Mouse (Mus musculus): ENCODE results near the gene Myo5a. TPM values are rescaled to one million over a fixed set of nuclear protein-coding genes. Genes with fewer than 3 reads are reported as not detected.

The Myo5a gene
- polyA plus RNA-seq, 1 experiment from 2014 or later = 10.5 TPM

DNA sequence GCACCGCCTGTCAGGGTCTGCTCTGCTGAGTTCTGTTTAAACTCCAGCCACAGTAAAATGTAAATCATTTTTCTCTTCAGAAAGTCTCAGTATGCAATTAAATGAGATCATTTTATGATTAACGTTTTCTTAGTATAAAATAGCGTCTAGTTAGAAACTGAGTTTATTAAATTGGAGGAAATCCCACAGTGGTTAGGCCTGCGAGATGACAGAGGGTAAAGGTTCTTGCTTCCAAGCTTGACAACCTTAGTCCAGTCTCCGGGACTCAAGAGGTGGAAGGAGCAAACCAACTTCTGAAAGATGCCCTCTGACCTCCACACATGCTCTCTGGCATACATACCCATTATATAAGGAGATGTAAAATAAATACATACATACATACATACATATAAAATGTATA is 15.8 kb upstream of the Myo5a start:
- Histone ChIP-seq H3K36me3 (ENCODE audit: control insufficient read depth, insufficient read depth, low read length) (0 out of 2 replicates have a peak, but pooled peaks cover 7% of the 10 kb centered on the region), H3K9me3 (replicated peaks; ENCODE audit: control insufficient read depth, low read length) (no peaks in the 10 kb centered on the region), H3K4me1 (ENCODE audit: control insufficient read depth, insufficient read depth, low read length) (no peaks in the 10 kb centered on the region), H3K4me2 (ENCODE audit: low read depth, low read length) (no peak overlapping the region), H3K27ac (ENCODE audit: low read length) (no peak overlapping the region), H3K4me3 (replicated peaks; ENCODE audit: low read length) (no peak overlapping the region), H3K27me3 (ENCODE audit: control insufficient read depth, insufficient read depth, low read length) (no peaks in the 10 kb centered on the region), H3K9ac (ENCODE audit: low read length) (no peak overlapping the region)
- no peak for ATAC-seq (ENCODE audit: insufficient read depth, low FRiP score)
- 67% methylated on average over 5 of the region's 5 CpGs for WGBS

DNA sequence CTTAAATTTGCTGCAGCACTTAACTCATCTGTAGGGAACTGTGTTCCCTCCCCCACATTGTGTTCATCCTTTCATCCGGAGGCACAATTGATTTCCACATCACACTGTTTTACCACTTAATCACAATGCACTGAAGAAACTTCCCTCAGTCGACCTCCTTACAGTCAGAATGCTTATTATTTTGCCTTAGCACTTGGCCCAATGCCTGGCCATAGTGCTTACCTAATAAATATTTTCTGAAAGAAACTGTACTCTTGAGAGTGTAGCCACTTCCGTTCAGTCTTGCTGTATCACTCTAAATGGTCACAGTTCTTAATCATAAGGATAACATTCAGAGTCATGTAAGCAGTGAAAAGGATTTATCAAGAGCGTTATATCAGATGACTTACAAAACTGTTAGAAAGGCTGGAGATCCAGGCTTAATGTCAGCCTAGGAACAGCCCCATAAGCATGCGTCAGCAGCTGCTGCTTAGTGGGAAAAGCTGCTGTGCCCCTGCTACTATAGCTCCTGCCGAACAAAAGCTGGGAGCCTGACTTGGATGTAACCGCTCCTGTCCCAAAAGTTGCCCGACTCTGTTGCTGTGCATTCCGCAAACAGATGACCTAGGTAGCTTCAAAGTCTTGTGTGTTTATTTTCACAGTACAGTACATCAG is 6.0 kb upstream of the Myo5a start:
- no peak for ATAC-seq (ENCODE audit: insufficient read depth, low FRiP score)
- 53% methylated on average over 9 of the region's 9 CpGs for WGBS
- H3K9ac ChIP-seq (ENCODE audit: low read length) = no peak overlapping the region

DNA sequence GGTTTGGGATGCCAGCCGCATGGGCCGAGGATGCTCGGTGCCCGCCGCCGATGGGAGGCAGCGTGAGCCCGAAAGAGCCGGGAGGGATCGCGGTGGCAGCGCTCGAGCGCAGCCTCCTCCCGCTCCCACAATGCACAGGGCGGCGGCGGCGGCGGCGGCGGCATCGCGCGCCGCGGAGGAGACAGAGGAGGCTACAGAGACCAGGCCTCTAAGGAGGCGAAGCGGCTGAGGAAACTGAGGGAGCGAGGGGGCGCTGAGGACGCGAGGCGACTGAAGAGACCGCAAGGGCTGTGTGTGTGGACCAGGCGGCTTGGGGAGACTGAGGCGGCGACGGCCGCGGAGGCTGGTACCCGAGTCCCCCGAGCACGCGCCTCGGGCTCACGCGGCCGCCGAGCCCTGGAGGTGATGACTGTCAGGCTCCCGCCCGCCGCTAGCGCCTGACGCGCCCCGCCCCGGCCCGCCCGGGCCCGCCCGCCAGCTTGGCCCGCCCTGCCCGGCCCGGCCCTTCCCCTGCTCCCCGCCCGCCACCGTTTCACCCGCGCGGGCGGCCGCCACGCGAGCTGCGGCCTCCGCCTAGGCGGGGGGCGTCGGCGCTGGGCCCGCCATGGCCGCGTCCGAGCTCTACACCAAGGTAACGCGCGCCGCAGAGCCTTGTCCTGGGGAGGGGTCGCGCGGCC is 352 bp downstream of the Myo5a start:
- H3K9me3 ChIP-seq (replicated peaks; ENCODE audit: control insufficient read depth, low read length) = no peaks in the 10 kb centered on the region
- peak; percentile 98 for ATAC-seq (ENCODE audit: insufficient read depth, low FRiP score)
- H3K9ac ChIP-seq (ENCODE audit: low read length) = peak overlapping the region; percentile 90
- no peaks in the 10 kb centered on the region for H3K27me3 ChIP-seq (ENCODE audit: control insufficient read depth, insufficient read depth, low read length)
- peak overlapping the region; percentile 90 for H3K27ac ChIP-seq (ENCODE audit: low read length)
- H3K4me2 ChIP-seq (ENCODE audit: low read depth, low read length) = peak overlapping the region; percentile 99
- no peaks in the 10 kb centered on the region for H3K36me3 ChIP-seq (ENCODE audit: control insufficient read depth, insufficient read depth, low read length)
- peak overlapping the region; percentile 86 for H3K4me3 ChIP-seq (replicated peaks; ENCODE audit: low read length)
- peaks cover 7% of the 10 kb centered on the region; the same call in 1 of the 2 replicates for H3K4me1 ChIP-seq (ENCODE audit: control insufficient read depth, insufficient read depth, low read length)
- under 1% methylated on average over 73 of the region's 92 CpGs for WGBS

More for the DNA sequence above, 6.0 kb upstream of the Myo5a start:
- Histone ChIP-seq H3K27ac (ENCODE audit: low read length) (no peak overlapping the region), H3K9me3 (replicated peaks; ENCODE audit: control insufficient read depth, low read length) (no peaks in the 10 kb centered on the region), H3K27me3 (ENCODE audit: control insufficient read depth, insufficient read depth, low read length) (no peaks in the 10 kb centered on the region), H3K36me3 (ENCODE audit: control insufficient read depth, insufficient read depth, low read length) (no peaks in the 10 kb centered on the region), H3K4me3 (replicated peaks; ENCODE audit: low read length) (no peak overlapping the region), H3K4me1 (ENCODE audit: control insufficient read depth, insufficient read depth, low read length) (no peaks in the 10 kb centered on the region), H3K4me2 (ENCODE audit: low read depth, low read length) (no peak overlapping the region)

DNA sequence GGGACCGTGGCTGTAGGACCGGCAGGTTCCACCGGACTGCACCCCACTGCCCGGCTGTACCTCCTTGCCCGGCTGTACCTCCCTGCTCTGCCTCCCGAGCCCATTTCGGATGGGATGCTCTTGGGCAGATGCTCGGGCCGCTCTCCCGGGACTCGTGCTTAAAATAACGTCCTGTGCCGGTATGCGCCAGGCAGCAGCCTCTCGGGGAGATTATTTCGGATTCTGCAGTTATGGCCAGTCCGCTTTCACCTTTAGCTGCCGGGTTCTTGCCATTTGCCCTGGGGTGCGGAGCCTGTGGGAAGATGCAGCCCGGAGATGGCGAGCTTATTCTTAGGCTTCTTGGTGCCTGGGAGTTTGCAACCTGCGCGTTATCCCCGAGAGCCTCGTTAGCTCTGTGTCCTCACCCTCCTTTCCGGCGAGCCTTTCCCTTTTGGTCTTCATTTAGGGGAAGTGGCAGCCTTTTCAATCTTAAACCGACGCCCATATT is 934 bp downstream of the Myo5a start:
- WGBS = under 1% methylated on average over 29 of the region's 29 CpGs
- H3K4me1 ChIP-seq (ENCODE audit: control insufficient read depth, insufficient read depth, low read length) = peaks cover 7% of the 10 kb centered on the region; the same call in 1 of the 2 replicates
- peak overlapping the region; percentile 90 for H3K9ac ChIP-seq (ENCODE audit: low read length)
- H3K27ac ChIP-seq (ENCODE audit: low read length) = peak overlapping the region; percentile 90
- H3K27me3 ChIP-seq (ENCODE audit: control insufficient read depth, insufficient read depth, low read length) = no peaks in the 10 kb centered on the region
- no peaks in the 10 kb centered on the region for H3K9me3 ChIP-seq (replicated peaks; ENCODE audit: control insufficient read depth, low read length)
- no peaks in the 10 kb centered on the region for H3K36me3 ChIP-seq (ENCODE audit: control insufficient read depth, insufficient read depth, low read length)
- peak overlapping the region; percentile 99 for H3K4me2 ChIP-seq (ENCODE audit: low read depth, low read length)
- H3K4me3 ChIP-seq (replicated peaks; ENCODE audit: low read length) = peak overlapping the region; percentile 86
- no peak; the same call in 1 of the 2 replicates for ATAC-seq (ENCODE audit: insufficient read depth, low FRiP score)

DNA sequence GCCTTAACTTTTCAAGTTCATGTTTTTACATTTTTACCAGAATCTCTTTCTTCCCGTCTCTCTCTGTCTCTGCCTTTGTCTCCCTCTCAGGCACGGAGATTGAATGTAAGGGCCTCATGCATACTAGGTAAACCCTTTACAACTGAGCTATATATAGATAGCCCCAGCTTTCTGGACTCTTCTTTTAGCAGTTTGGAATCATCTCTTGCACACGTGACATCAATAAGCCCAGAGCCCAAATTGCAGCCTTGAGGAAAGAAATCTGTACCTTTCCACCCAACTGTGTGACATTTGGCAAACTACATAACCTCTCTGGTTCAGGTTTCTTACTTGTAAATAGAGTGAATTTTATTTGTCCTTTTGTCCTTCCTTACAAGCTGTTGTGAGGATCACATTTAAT is 1.5 kb downstream of the Myo5a start:
- peak overlapping the region; percentile 99 for H3K4me2 ChIP-seq (ENCODE audit: low read depth, low read length)
- peaks cover 7% of the 10 kb centered on the region; the same call in 1 of the 2 replicates for H3K4me1 ChIP-seq (ENCODE audit: control insufficient read depth, insufficient read depth, low read length)
- H3K36me3 ChIP-seq (ENCODE audit: control insufficient read depth, insufficient read depth, low read length) = no peaks in the 10 kb centered on the region
- peak overlapping the region; percentile 86 for H3K4me3 ChIP-seq (replicated peaks; ENCODE audit: low read length)
- no peaks in the 10 kb centered on the region for H3K9me3 ChIP-seq (replicated peaks; ENCODE audit: control insufficient read depth, low read length)
- H3K9ac ChIP-seq (ENCODE audit: low read length) = no peak overlapping the region
- H3K27ac ChIP-seq (ENCODE audit: low read length) = no peak overlapping the region
- H3K27me3 ChIP-seq (ENCODE audit: control insufficient read depth, insufficient read depth, low read length) = no peaks in the 10 kb centered on the region
- 48% methylated on average over 3 of the region's 3 CpGs for WGBS
- no peak for ATAC-seq (ENCODE audit: insufficient read depth, low FRiP score)

DNA sequence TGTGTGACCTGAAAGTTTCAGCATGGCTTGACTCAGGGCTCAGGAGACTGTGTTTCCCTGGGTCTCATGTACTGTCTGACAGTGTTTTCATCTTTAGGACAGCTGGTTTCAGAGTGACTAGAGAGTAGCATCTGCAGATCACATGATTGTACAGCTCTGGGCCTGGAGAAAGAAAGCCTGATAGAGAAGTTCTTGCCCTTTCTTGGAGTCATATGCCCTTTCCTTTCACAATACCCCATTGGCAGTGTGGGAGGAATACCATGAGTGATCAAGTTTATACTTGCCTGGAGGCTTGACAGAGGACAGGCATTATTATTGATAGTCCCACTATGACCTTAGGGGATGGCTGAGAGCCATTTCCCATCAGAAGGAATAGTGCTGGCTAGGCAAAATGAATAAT is 6.4 kb downstream of the Myo5a start:
- H3K27ac ChIP-seq (ENCODE audit: low read length) = no peak overlapping the region
- H3K4me2 ChIP-seq (ENCODE audit: low read depth, low read length) = no peak overlapping the region
- no peaks in the 10 kb centered on the region for H3K9me3 ChIP-seq (replicated peaks; ENCODE audit: control insufficient read depth, low read length)
- H3K4me3 ChIP-seq (replicated peaks; ENCODE audit: low read length) = no peak overlapping the region
- H3K36me3 ChIP-seq (ENCODE audit: control insufficient read depth, insufficient read depth, low read length) = no peaks in the 10 kb centered on the region
- no peaks in the 10 kb centered on the region for H3K27me3 ChIP-seq (ENCODE audit: control insufficient read depth, insufficient read depth, low read length)
- no peak overlapping the region for H3K9ac ChIP-seq (ENCODE audit: low read length)
- no peak for ATAC-seq (ENCODE audit: insufficient read depth, low FRiP score)
- 0 out of 2 replicates have a peak, but pooled peaks cover 2% of the 10 kb centered on the region for H3K4me1 ChIP-seq (ENCODE audit: control insufficient read depth, insufficient read depth, low read length)

DNA sequence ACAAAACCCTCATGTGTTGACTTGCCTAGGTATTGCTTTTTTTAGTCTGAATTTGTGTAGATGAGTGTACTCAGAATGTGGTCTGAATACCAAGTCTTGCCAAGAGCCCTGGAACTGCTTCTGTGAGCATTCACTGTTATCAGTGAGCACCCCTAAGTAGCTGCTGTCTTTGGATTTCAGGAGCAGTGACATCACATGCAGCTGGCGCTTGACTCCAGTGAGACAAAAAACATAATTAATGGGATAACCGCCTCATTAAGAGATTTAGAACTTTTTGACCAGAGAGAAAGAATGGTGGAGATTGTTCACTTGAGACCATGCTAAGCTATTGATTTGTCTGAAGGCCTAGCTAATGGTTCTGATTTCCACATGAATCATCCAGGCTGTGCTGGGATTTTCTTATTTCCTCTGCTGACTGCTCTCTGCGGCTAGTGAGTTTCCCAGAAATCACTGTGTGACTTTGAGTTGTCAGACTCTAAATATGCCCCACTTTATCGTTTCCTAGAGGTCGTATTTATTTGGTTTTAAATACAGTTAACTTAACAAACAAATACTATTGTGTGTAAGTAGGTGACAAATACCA is 14.5 kb downstream of the Myo5a start:
- WGBS = 58% methylated on average over 5 of the region's 5 CpGs
- no peak for ATAC-seq (ENCODE audit: insufficient read depth, low FRiP score)
- H3K27me3 ChIP-seq (ENCODE audit: control insufficient read depth, insufficient read depth, low read length) = no peaks in the 10 kb centered on the region

DNA sequence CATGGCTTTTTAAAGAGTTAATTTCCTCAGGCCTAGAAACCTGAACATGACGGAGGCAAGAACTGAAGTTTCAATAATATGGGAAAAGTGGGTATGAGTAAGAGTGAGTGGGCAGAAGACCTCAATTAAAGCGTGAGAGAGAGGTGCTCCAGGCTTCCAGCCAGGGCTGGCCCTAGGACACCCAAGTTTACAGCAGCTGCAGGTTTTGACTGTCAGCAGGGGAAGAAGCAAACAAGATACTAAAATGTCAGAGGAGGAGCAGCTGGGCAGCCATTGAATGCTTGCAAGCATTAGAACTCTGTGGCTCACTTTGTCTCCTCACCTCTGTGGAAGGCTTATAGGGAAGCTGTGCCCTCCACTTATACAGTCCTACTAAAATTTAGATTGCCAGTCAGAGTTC is 17.0 kb downstream of the Myo5a start:
- no peak overlapping the region for H3K4me3 ChIP-seq (replicated peaks; ENCODE audit: low read length)
- H3K27me3 ChIP-seq (ENCODE audit: control insufficient read depth, insufficient read depth, low read length) = no peaks in the 10 kb centered on the region
- no peaks in the 10 kb centered on the region for H3K4me1 ChIP-seq (ENCODE audit: control insufficient read depth, insufficient read depth, low read length)
- no peaks in the 10 kb centered on the region for H3K9me3 ChIP-seq (replicated peaks; ENCODE audit: control insufficient read depth, low read length)
- no peak overlapping the region for H3K27ac ChIP-seq (ENCODE audit: low read length)
- no peak overlapping the region for H3K4me2 ChIP-seq (ENCODE audit: low read depth, low read length)
- WGBS = 57% methylated on average over 2 of the region's 2 CpGs
- no peak overlapping the region for H3K9ac ChIP-seq (ENCODE audit: low read length)
- ATAC-seq (ENCODE audit: insufficient read depth, low FRiP score) = no peak
- no peaks in the 10 kb centered on the region for H3K36me3 ChIP-seq (ENCODE audit: control insufficient read depth, insufficient read depth, low read length)

More for the DNA sequence above, 14.5 kb downstream of the Myo5a start:
- Histone ChIP-seq H3K4me3 (replicated peaks; ENCODE audit: low read length) (no peak overlapping the region), H3K9ac (ENCODE audit: low read length) (no peak overlapping the region), H3K27ac (ENCODE audit: low read length) (no peak overlapping the region), H3K36me3 (ENCODE audit: control insufficient read depth, insufficient read depth, low read length) (no peaks in the 10 kb centered on the region), H3K4me2 (ENCODE audit: low read depth, low read length) (no peak overlapping the region), H3K4me1 (ENCODE audit: control insufficient read depth, insufficient read depth, low read length) (no peaks in the 10 kb centered on the region), H3K9me3 (replicated peaks; ENCODE audit: control insufficient read depth, low read length) (no peaks in the 10 kb centered on the region)

DNA sequence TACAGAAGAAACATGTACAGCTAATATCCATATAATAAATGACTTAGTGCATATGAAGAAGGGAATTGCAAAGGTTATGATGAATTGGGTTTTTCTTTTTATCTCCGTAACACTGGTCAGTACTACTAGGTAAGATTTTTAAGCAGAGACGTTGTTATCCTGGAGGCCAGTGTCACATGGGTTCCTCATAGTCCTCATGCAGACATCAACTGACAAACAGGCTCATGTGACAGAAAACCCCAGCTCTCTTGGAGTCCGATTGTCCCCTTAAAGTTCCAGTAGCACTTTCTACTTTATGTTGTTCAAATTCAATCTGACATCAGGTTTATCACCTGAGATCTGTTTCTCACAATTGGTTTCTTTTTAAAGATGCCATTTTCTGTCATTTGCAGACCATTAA is 18.5 kb downstream of the Myo5a start:
- Histone ChIP-seq H3K4me1 (ENCODE audit: control insufficient read depth, insufficient read depth, low read length) (no peaks in the 10 kb centered on the region), H3K9ac (ENCODE audit: low read length) (no peak overlapping the region), H3K36me3 (ENCODE audit: control insufficient read depth, insufficient read depth, low read length) (no peaks in the 10 kb centered on the region), H3K9me3 (replicated peaks; ENCODE audit: control insufficient read depth, low read length) (no peaks in the 10 kb centered on the region), H3K27me3 (ENCODE audit: control insufficient read depth, insufficient read depth, low read length) (no peaks in the 10 kb centered on the region), H3K4me2 (ENCODE audit: low read depth, low read length) (no peak overlapping the region), H3K4me3 (replicated peaks; ENCODE audit: low read length) (no peak overlapping the region), H3K27ac (ENCODE audit: low read length) (no peak overlapping the region)
- 77% methylated on average over 3 of the region's 3 CpGs for WGBS
- ATAC-seq (ENCODE audit: insufficient read depth, low FRiP score) = no peak
